Mouse (Mus musculus) erythroblast, embryonic 14.5 days (primary cell): ENCODE results near the gene Sik3. TPM values are rescaled to one million over a fixed set of nuclear protein-coding genes. Genes with fewer than 3 reads are reported as not detected.
A peak's percentile ranks its signal among the peaks of the same experiment; 100 is the strongest.

ENCODE experiments used
- H3K27me3 ChIP-seq: 2 replicates; pipeline ENCODE4 v1.6.1; 2012; ENCODE audit warnings: inconsistent platforms; ENCODE audit not compliant: control insufficient read depth
- H3K36me3 ChIP-seq: 2 replicates; pipeline ENCODE4 v1.6.1; 2012; ENCODE audit warnings: mild to moderate bottlenecking, inconsistent platforms; ENCODE audit not compliant: control insufficient read depth
- H3K4me1 ChIP-seq: 2 replicates; pipeline ENCODE4 v1.6.1; 2012; ENCODE audit warnings: inconsistent platforms; ENCODE audit not compliant: control insufficient read depth
- H3K4me3 ChIP-seq: replicated peaks from 2 replicates; pipeline ENCODE3; 2012; ENCODE audit warnings: moderate library complexity, mild to moderate bottlenecking, inconsistent platforms
- H3K9me3 ChIP-seq: 2 replicates; pipeline ENCODE4 v1.6.1; 2012; ENCODE audit warnings: low read length, inconsistent platforms, mixed read lengths; ENCODE audit not compliant: control insufficient read depth
- GATA1 ChIP-seq: IDR thresholded peaks from 2 replicates; pipeline ENCODE4 v1.6.1; 2012; ENCODE audit warnings: low read length, inconsistent platforms, mixed read lengths
- TAL1 ChIP-seq: IDR thresholded peaks from 3 replicates; pipeline ENCODE4 v1.6.1; 2012; ENCODE audit warnings: low read length, inconsistent platforms, mixed read lengths
- polyA plus RNA-seq: library from polyadenylated mRNA; stranded (reverse); fragments of >175 nt; gene quantifications from 2 replicates; pipeline ENCODE4 v1.2.3, GENCODE M21; 2012

Gene Sik3
- polyA plus RNA-seq, 1 experiment = 0.13 TPM

GRCm38 (mm10) chr9:46013616-46014015, 996 bp downstream of the Sik3 start:
- Histone ChIP-seq H3K27me3 (no peaks in the 10 kb centered on the region), H3K4me3 (peak overlapping the region; percentile 92), H3K36me3 (peaks cover 2% of the 10 kb centered on the region), H3K9me3 (no peaks in the 10 kb centered on the region), H3K4me1 (peaks cover 55% of the 10 kb centered on the region)
- no peak for TF ChIP-seq TAL1
- TF ChIP-seq GATA1 = no peak

GRCm38 (mm10) chr9:46014251-46014681, 1.6 kb downstream of the Sik3 start:
- Histone ChIP-seq H3K9me3 (no peaks in the 10 kb centered on the region), H3K4me1 (peaks cover 57% of the 10 kb centered on the region), H3K27me3 (no peaks in the 10 kb centered on the region), H3K36me3 (peaks cover 6% of the 10 kb centered on the region), H3K4me3 (peak overlapping the region; percentile 92)
- TF ChIP-seq GATA1 = no peak
- TF ChIP-seq TAL1 = no peak

GRCm38 (mm10) chr9:46015081-46015551, 2.5 kb downstream of the Sik3 start:
- peaks cover 56% of the 10 kb centered on the region for H3K4me1 ChIP-seq
- no peaks in the 10 kb centered on the region for H3K9me3 ChIP-seq
- no peaks in the 10 kb centered on the region for H3K27me3 ChIP-seq
- H3K36me3 ChIP-seq = peaks cover 6% of the 10 kb centered on the region
- peak overlapping the region; percentile 5 for H3K4me3 ChIP-seq
- TF ChIP-seq TAL1 = no peak
- TF ChIP-seq GATA1 = no peak

GRCm38 (mm10) chr9:46015831-46016230, 3.2 kb downstream of the Sik3 start:
- Histone ChIP-seq H3K4me3 (no peak overlapping the region), H3K9me3 (no peaks in the 10 kb centered on the region), H3K36me3 (peaks cover 6% of the 10 kb centered on the region), H3K27me3 (no peaks in the 10 kb centered on the region), H3K4me1 (peaks cover 50% of the 10 kb centered on the region)
- TF ChIP-seq GATA1 (no peak), TAL1 (no peak)

- no peak for TF ChIP-seq GATA1
- no peak for TF ChIP-seq TAL1
- Histone ChIP-seq H3K4me1 (peaks cover 44% of the 10 kb centered on the region), H3K36me3 (peaks cover 11% of the 10 kb centered on the region), H3K4me3 (no peak overlapping the region), H3K27me3 (no peaks in the 10 kb centered on the region), H3K9me3 (no peaks in the 10 kb centered on the region)
These were observed 3.8 kb downstream of the Sik3 start for GRCm38 (mm10) chr9:46016417-46016816.

- Histone ChIP-seq H3K9me3 (no peaks in the 10 kb centered on the region), H3K27me3 (no peaks in the 10 kb centered on the region), H3K36me3 (peaks cover 13% of the 10 kb centered on the region), H3K4me1 (peaks cover 28% of the 10 kb centered on the region), H3K4me3 (no peak overlapping the region)
- TF ChIP-seq GATA1 (no peak), TAL1 (no peak)
These were observed 5.7 kb downstream of the Sik3 start for GRCm38 (mm10) chr9:46018316-46018715.

- Histone ChIP-seq H3K27me3 (no peaks in the 10 kb centered on the region), H3K36me3 (peaks cover 13% of the 10 kb centered on the region), H3K4me3 (no peak overlapping the region), H3K4me1 (peaks cover 12% of the 10 kb centered on the region), H3K9me3 (no peaks in the 10 kb centered on the region)
- TF ChIP-seq GATA1 = no peak
- no peak for TF ChIP-seq TAL1
These were observed 7.4 kb downstream of the Sik3 start for GRCm38 (mm10) chr9:46019975-46020374.

- Histone ChIP-seq H3K4me1 (peaks cover 4% of the 10 kb centered on the region; the same call in 1 of the 2 replicates), H3K36me3 (peaks cover 10% of the 10 kb centered on the region), H3K4me3 (no peak overlapping the region), H3K9me3 (no peaks in the 10 kb centered on the region), H3K27me3 (no peaks in the 10 kb centered on the region)
- no peak for TF ChIP-seq TAL1
- no peak for TF ChIP-seq GATA1
These were observed 11.0 kb downstream of the Sik3 start for GRCm38 (mm10) chr9:46023591-46023990.

GRCm38 (mm10) chr9:46026058-46026849, 13.6 kb downstream of the Sik3 start:
- Histone ChIP-seq H3K4me3 (no peak overlapping the region), H3K36me3 (peaks cover 3% of the 10 kb centered on the region; the same call in 1 of the 2 replicates), H3K27me3 (no peaks in the 10 kb centered on the region), H3K4me1 (peaks cover 2% of the 10 kb centered on the region; the same call in 1 of the 2 replicates), H3K9me3 (no peaks in the 10 kb centered on the region)
- TF ChIP-seq GATA1 = no peak
- no peak for TF ChIP-seq TAL1
